Mouse (Mus musculus): ENCODE data around the gene Apoc1. TPM values are rescaled to one million over a fixed set of nuclear protein-coding genes. Genes with fewer than 3 reads are reported as not detected.
"Not testable (repeated sequence)": the region's sequence is repeated elsewhere in the genome, so short reads cannot be mapped to it uniquely, and the experiment has no call there.

Gene Apoc1
- polyA plus RNA-seq, 1 experiment from 2014 or later = 1.2 TPM

DNA sequence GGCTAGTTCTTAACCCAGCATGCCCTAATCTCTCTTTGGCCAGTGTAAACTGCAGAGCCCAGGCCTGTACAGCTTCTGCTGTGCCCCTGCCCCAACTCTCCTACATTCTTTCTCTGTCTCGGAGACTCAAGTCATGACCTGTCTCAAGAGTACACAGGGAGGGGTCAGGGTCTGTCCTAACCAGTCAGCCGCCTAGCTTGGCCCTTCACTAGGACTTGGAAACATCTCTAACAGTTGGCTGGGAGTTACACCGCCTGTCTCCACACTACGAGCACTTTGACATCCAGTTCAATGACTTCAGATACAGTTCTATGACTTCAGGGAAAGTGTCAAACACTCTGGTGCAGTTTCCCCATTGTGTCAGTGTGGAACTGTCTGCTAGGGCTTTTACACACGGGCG lies 1.0 kb downstream of the Apoc1 start:
- Histone ChIP-seq H3K4me1 (no peaks in the 10 kb centered on the region), H3K9me3 (no peaks in the 10 kb centered on the region), H3K9ac (replicated peaks) (no peak overlapping the region), H3K27me3 (no peaks in the 10 kb centered on the region), H3K4me3 (no peak overlapping the region), H3K36me3 (no peaks in the 10 kb centered on the region; the same call in 1 of the 2 replicates), H3K27ac (replicated peaks) (no peak overlapping the region), H3K4me2 (replicated peaks) (no peak overlapping the region)
- 77% methylated on average over 6 of the region's 6 CpGs for WGBS
- no peak for ATAC-seq (replicated peaks)

DNA sequence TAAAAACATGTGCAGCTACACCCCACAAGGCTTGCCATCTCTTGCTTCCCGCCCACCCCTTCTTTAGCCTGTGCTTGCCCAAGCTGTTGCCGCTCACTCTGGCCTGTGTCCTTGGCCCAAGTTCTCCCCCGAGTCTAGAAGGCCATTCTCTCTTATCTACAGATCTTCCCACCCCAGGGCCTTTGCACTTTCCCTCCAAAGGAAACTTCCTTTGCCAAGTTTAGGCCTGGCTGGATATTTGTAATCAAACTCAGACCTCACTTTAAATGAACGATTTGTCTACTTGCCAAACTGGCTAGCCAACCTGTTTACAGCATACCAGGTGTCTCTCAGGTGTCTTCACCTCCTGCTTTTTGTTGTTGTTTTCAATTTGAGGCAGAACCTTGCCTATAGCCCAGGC lies 1.6 kb downstream of the Apoc1 start:
- no peak overlapping the region for H3K4me2 ChIP-seq (replicated peaks)
- no peaks in the 10 kb centered on the region for H3K4me1 ChIP-seq
- H3K36me3 ChIP-seq = no peaks in the 10 kb centered on the region
- 86% methylated on average over 4 of the region's 4 CpGs for WGBS
- ATAC-seq (replicated peaks) = no peak
- H3K4me3 ChIP-seq = no peak overlapping the region
- no peak overlapping the region for H3K27ac ChIP-seq (replicated peaks)
- H3K9me3 ChIP-seq = no peaks in the 10 kb centered on the region
- no peak overlapping the region for H3K9ac ChIP-seq (replicated peaks)
- H3K27me3 ChIP-seq = no peaks in the 10 kb centered on the region

DNA sequence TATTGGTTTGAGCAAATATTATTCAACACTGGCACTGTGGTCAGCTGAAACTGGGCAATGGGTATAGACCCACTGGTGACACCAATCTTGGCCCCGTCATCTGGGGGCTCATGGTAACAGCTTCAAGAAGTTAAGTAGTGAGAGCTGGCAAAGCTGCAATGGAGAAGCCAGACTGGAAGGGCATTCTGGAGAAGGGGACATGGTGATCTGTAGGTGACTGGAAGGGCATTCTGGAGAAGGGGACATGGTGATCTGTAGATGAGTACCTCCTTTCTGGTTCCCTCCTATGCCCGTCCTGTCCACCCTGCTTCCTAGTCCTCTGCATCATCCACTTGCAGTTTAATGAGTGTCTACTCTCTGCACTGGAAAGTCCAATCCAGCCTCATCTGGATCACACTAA lies 3.8 kb downstream of the Apoc1 start:
- WGBS = 98% methylated on average over 2 of the region's 2 CpGs
- ATAC-seq (replicated peaks) = no peak
- Histone ChIP-seq H3K36me3 (no peaks in the 10 kb centered on the region), H3K9ac (replicated peaks) (no peak overlapping the region), H3K4me3 (no peak overlapping the region), H3K27me3 (no peaks in the 10 kb centered on the region), H3K4me1 (no peaks in the 10 kb centered on the region), H3K9me3 (no peaks in the 10 kb centered on the region), H3K27ac (replicated peaks) (no peak overlapping the region), H3K4me2 (replicated peaks) (no peak overlapping the region)

DNA sequence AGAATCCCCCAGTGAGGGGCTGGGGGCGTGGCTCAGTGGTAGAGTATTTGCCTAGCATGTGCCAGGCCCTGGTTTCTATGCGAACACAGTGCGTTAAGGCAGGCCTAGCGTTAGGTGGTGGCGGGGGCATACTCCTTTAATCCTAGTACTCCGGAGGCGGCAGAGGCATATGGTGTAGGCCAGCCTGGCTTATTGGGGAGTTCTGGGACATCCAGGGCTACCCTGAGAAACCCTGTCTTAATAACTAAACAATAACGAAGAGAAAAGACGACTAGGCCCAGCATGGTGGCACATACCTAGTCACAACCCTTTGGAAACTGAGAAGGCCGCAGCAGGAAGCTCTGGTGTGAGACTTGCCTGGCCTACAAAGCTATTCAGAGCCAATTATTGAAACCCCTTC lies 4.4 kb downstream of the Apoc1 start:
- 91% methylated on average over 10 of the region's 10 CpGs for WGBS
- no peak overlapping the region for H3K4me3 ChIP-seq
- no peak overlapping the region for H3K4me2 ChIP-seq (replicated peaks)
- no peaks in the 10 kb centered on the region for H3K4me1 ChIP-seq
- H3K36me3 ChIP-seq = no peaks in the 10 kb centered on the region
- ATAC-seq (replicated peaks) = no peak
- H3K27ac ChIP-seq (replicated peaks) = no peak overlapping the region
- no peak overlapping the region for H3K9ac ChIP-seq (replicated peaks)
- H3K9me3 ChIP-seq = no peaks in the 10 kb centered on the region
- no peaks in the 10 kb centered on the region for H3K27me3 ChIP-seq

DNA sequence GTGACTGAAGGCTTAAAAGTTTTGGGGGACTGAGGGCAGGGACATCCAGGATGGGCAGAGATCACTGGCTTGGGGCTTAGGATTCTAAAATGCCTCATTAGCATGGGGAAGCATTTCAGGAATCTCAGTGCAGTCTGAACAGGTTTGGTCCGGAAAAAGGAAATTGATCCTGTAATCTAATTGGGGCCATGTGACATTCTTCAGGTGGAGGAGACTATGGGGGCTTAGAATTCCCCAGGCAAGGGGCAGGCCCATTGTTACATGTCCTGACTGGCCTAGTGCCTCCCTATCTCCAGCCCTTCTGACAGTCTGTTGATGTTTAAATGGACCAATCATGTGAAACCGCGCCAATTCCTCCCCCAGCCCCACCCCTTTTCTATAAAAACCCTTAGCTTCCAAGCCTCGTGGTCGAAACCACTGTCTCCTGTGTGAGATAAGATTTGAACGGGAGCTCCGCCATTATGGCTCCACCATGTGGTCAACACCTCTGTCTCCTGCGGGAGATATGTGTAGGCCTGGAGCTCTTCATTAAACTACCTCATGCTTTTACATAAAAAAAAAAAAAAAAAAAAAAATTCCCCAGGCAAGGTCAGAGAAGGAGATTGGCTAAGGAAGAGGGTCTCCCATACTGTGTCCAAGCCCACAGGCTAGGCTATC lies 5.4 kb downstream of the Apoc1 start:
- not testable (repeated sequence) for H3K9me3 ChIP-seq; H3K4me2 ChIP-seq (replicated peaks); H3K4me3 ChIP-seq; H3K36me3 ChIP-seq; H3K9ac ChIP-seq (replicated peaks); H3K4me1 ChIP-seq; H3K27ac ChIP-seq (replicated peaks); ATAC-seq (replicated peaks); H3K27me3 ChIP-seq
- 74% methylated on average over 8 of the region's 8 CpGs for WGBS

DNA sequence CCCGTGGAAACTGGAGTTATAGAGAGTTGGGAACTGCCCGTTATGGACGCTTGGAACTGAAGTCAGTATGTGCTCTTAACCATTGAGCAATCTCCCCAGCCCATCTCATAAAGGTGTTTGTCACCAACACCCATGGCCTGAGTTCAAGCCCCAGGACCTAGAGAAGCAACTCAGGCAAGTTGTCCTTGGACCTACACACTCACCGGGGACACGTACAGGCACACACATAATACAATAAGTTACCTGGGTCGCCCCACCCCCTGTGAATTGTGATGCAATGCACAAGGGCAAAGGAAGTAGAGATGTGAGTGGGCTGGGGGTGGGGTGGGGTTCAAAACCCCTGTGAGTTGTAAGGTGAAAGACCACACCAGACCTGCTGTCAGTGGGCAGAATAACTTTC lies 5.9 kb downstream of the Apoc1 start:
- H3K36me3 ChIP-seq = no peaks in the 10 kb centered on the region
- no peak overlapping the region for H3K4me3 ChIP-seq
- H3K9ac ChIP-seq (replicated peaks) = no peak overlapping the region
- no peak overlapping the region for H3K4me2 ChIP-seq (replicated peaks)
- no peak for ATAC-seq (replicated peaks)
- H3K4me1 ChIP-seq = no peaks in the 10 kb centered on the region
- no peaks in the 10 kb centered on the region for H3K9me3 ChIP-seq
- no peak overlapping the region for H3K27ac ChIP-seq (replicated peaks)
- no peaks in the 10 kb centered on the region for H3K27me3 ChIP-seq
- WGBS = 84% methylated on average over 6 of the region's 6 CpGs

DNA sequence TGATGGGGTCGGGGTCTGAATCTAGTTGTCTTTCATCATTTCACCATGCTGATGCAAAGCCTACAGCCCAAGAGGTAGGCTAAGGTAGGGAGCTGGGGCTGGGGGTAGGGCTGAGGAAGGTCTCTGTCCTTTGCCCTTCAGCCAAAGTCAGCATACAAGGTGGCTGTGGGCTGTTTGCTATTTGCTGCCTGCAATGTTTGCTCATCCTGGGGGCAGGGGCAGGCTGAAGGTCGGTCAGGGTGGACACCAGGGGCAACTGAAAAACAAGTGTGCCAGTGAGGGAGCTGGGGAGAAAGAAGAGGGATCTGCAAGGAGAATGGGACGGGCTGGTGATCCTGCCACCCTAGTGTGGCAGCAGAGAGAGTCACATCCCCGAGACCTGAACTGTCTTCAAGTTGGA lies 7.1 kb downstream of the Apoc1 start:
- ATAC-seq (replicated peaks) = no peak

DNA sequence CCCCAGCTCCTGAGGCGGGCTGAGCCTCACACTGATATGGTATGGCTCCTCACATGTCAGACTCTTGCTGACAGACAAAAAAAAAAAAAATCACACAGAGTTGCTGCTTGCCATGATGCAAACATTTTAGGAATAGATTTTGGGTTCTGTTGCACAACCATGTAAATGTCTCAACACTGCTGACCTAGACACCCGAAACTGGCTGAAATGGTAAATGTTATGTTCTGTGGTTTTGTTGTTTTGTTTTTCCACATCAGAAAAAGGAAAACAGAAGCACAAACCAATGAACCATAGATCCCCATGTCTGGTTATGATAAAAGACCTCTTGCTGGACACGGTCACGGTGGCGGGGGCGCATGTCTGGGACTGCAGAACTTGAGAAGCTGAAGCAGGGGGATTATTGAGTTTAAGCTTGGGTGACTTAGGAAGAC lies 8.7 kb downstream of the Apoc1 start:
- Histone ChIP-seq H3K27me3 (no peaks in the 10 kb centered on the region), H3K9me3 (no peaks in the 10 kb centered on the region), H3K9ac (replicated peaks) (no peak overlapping the region), H3K4me3 (no peak overlapping the region), H3K4me2 (replicated peaks) (no peak overlapping the region), H3K27ac (replicated peaks) (no peak overlapping the region), H3K4me1 (no peaks in the 10 kb centered on the region), H3K36me3 (no peaks in the 10 kb centered on the region)
- WGBS = 92% methylated on average over 6 of the region's 6 CpGs
- no peak for ATAC-seq (replicated peaks)

More for the DNA sequence above, 7.1 kb downstream of the Apoc1 start:
- Histone ChIP-seq H3K4me1 (no peaks in the 10 kb centered on the region), H3K4me2 (replicated peaks) (no peak overlapping the region), H3K4me3 (no peak overlapping the region), H3K27ac (replicated peaks) (no peak overlapping the region), H3K9me3 (no peaks in the 10 kb centered on the region), H3K36me3 (no peaks in the 10 kb centered on the region), H3K9ac (replicated peaks) (no peak overlapping the region), H3K27me3 (no peaks in the 10 kb centered on the region)
- WGBS = 60% methylated on average over 4 of the region's 4 CpGs

DNA sequence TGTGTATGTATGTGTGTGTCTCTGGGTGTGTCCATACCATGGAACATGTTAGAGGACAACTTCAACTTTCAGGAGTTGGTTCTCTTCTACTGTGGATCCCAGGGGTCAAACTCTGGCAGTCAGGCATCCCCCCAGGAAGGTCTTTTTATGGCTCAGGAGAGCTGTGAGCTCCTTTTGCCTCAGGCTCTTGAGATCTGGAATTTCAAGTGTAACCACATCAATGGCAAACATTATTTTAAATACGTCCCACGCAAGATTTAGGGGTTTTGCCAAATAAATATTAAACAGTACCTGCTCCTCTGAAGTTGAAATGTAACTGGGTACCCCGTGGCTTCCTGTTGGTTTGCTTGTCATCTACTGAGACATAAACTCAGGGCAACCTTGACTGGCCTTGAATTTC lies 9.5 kb downstream of the Apoc1 start:
- no peaks in the 10 kb centered on the region for H3K36me3 ChIP-seq
- no peak for ATAC-seq (replicated peaks)
- no peak overlapping the region for H3K27ac ChIP-seq (replicated peaks)
- no peak overlapping the region for H3K4me3 ChIP-seq
- WGBS = 75% methylated on average over 3 of the region's 3 CpGs
- H3K4me1 ChIP-seq = no peaks in the 10 kb centered on the region
- no peak overlapping the region for H3K9ac ChIP-seq (replicated peaks)
- H3K4me2 ChIP-seq (replicated peaks) = no peak overlapping the region
- no peaks in the 10 kb centered on the region for H3K9me3 ChIP-seq
- no peaks in the 10 kb centered on the region for H3K27me3 ChIP-seq

DNA sequence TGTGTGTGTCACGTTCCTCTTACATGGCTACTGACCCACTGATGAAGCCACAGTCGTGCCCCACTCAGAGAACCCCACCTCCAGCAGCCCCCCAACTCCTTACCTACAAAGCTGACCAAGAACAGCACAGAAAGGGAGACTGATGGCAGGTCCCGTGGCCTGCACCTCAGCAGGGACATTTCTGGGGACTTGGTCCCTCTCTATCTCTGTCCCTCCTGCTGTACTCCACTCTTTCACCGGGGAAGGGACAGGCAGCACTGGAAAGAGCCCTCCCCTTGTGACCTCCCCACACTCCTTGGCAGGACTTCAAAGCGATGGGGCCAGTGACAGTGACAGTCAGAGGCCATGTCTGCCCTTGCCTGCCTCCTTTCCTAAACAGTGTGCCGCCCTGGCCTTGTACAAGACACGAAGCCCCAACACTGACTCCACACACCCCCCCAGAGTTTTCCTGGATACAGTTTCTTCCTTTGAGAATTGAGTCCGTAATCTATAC lies 11.2 kb downstream of the Apoc1 start, which contains the start of the genes Gm44805 and Apoc4:
Gene Gm44805 (minus strand): TSS at position 222 of the 493 bp plus-strand sequence.
Gene Apoc4 (minus strand): TSS at position 278 of the 493 bp plus-strand sequence.
- Histone ChIP-seq H3K4me3 (no peak within 1 kb of the TSS), H3K36me3 (no peaks in the 10 kb centered on the region), H3K4me2 (replicated peaks) (no peak within 1 kb of the TSS), H3K27ac (replicated peaks) (no peak within 1 kb of the TSS), H3K9ac (replicated peaks) (no peak within 1 kb of the TSS), H3K9me3 (no peaks in the 10 kb centered on the region), H3K27me3 (no peaks in the 10 kb centered on the region), H3K4me1 (no peaks in the 10 kb centered on the region)
- WGBS = 68% methylated on average over 8 of the region's 8 CpGs
- ATAC-seq (replicated peaks) = no peak

DNA sequence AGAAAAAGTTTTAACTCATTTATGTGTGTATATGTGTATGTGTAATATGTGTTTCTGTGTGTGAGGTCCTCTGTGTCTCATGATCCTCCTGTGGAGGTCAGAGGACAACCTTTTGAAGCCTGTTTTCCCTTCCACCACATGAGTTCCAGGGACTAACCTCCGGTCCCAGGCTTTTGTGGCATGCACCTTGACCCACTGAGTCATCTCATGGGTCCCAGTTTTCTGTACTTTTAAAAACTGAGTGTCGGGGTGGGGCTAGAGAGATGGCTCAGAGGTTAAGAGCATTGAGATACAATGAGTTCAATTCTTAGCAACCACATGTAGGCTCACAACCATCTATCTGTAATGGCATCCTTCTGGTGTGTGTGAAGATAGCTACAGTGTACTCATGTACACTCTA lies 11.8 kb downstream of the Apoc1 start:
- no peaks in the 10 kb centered on the region for H3K36me3 ChIP-seq
- H3K27ac ChIP-seq (replicated peaks) = no peak overlapping the region
- H3K9ac ChIP-seq (replicated peaks) = no peak overlapping the region
- no peak overlapping the region for H3K4me3 ChIP-seq
- H3K4me2 ChIP-seq (replicated peaks) = no peak overlapping the region
- no peaks in the 10 kb centered on the region for H3K4me1 ChIP-seq
- WGBS = 89% methylated on average over 2 of the region's 2 CpGs
- no peak for ATAC-seq (replicated peaks)
- no peaks in the 10 kb centered on the region for H3K9me3 ChIP-seq
- H3K27me3 ChIP-seq = no peaks in the 10 kb centered on the region

DNA sequence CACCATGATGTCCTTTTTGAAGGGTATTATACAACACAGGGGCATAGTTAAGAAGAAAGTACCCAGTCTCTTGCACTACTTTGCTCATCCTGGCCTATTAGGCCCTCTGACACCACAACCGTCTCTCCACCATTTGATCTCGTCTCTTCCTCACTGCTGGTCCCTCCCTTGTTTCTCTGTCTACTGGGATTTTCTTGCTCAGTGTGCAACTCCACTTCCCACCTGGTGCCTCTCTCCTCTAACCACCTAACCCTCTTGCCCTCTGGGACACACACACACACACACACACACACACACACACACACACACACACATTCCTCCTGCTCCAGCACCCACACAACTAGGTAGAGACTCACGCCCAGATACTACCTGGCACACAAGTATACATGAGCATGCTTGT lies 13.6 kb downstream of the Apoc1 start:
- H3K9me3 ChIP-seq = no peaks in the 10 kb centered on the region
- H3K9ac ChIP-seq (replicated peaks) = no peak overlapping the region
- 90% methylated on average over 3 of the region's 3 CpGs for WGBS
- no peaks in the 10 kb centered on the region for H3K4me1 ChIP-seq
- H3K27me3 ChIP-seq = no peaks in the 10 kb centered on the region
- H3K4me2 ChIP-seq (replicated peaks) = no peak overlapping the region
- no peak for ATAC-seq (replicated peaks)
- no peak overlapping the region for H3K27ac ChIP-seq (replicated peaks)
- no peaks in the 10 kb centered on the region for H3K36me3 ChIP-seq
- H3K4me3 ChIP-seq = no peak overlapping the region

DNA sequence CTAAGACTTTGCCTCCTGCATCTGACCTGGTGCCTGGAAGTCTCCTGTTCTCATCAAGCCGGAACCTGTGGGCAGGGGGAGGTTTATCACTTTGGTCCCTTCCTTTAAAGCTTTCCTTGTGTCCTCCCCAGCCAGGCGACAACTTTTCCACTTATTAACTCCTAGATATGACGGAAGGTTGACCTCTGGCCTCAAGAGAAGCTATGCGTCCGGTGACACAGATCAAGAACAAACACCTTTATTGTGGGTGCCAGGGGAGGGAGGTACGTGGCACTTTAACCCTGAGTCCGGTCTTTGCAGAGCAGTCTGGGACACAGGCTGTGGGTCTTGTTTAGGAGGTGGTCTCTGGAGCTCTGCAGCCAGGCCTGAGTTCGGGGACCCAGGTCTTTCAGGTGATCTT lies 14.6 kb downstream of the Apoc1 start, which contains the start of gene Apoc2:
Gene Apoc2 (minus strand): TSS at position 70 of the 400 bp plus-strand sequence.
- no peak for ATAC-seq (replicated peaks)
- Histone ChIP-seq H3K27me3 (no peaks in the 10 kb centered on the region), H3K9me3 (no peaks in the 10 kb centered on the region), H3K27ac (replicated peaks) (no peak within 1 kb of the TSS), H3K4me2 (replicated peaks) (no peak within 1 kb of the TSS), H3K9ac (replicated peaks) (no peak within 1 kb of the TSS), H3K36me3 (no peaks in the 10 kb centered on the region), H3K4me1 (no peaks in the 10 kb centered on the region), H3K4me3 (no peak within 1 kb of the TSS)
- WGBS = 82% methylated on average over 8 of the region's 8 CpGs
